Mouse (Mus musculus) embryonic facial prominence, embryonic 15.5 days (tissue): ENCODE results near the gene Hip1r. TPM values are rescaled to one million over a fixed set of nuclear protein-coding genes. Genes with fewer than 3 reads are reported as not detected.

Source experiments
- ATAC-seq: fragments of 200-750 bp; cut with Nextera tagmentation; 2 replicates; pipeline ENCODE4 v1.8.0; 2017; ENCODE audit warnings: low read depth, moderate TSS enrichment; ENCODE audit not compliant: insufficient number of reproducible peaks, low FRiP score, low TSS enrichment
- H3K27ac ChIP-seq: fragments of 300-500 bp; sonication (generic); replicated peaks from 2 replicates; pipeline ENCODE4 v1.5.1; 2015; ENCODE audit warnings: mild to moderate bottlenecking, inconsistent platforms
- H3K27me3 ChIP-seq: fragments of 300-500 bp; sonication (generic); 2 replicates; pipeline ENCODE4 v1.6.1; 2015; ENCODE audit warnings: inconsistent platforms
- H3K36me3 ChIP-seq: fragments of 300-500 bp; sonication (generic); 2 replicates; pipeline ENCODE4 v1.6.1; 2015; ENCODE audit warnings: mild to moderate bottlenecking, inconsistent platforms
- H3K4me1 ChIP-seq: fragments of 300-500 bp; sonication (generic); 2 replicates; pipeline ENCODE4 v1.6.1; 2015; ENCODE audit warnings: inconsistent platforms
- H3K4me2 ChIP-seq: fragments of 300-500 bp; sonication (generic); replicated peaks from 2 replicates; pipeline ENCODE4 v1.6.1; 2015; ENCODE audit warnings: mild to moderate bottlenecking, inconsistent platforms
- H3K4me3 ChIP-seq: fragments of 300-500 bp; sonication (generic); replicated peaks from 2 replicates; pipeline ENCODE4 v1.5.1; 2015; ENCODE audit warnings: mild to moderate bottlenecking, inconsistent platforms
- H3K9ac ChIP-seq: fragments of 300-500 bp; sonication (generic); 2 replicates; pipeline ENCODE4 v1.6.1; 2015; ENCODE audit warnings: inconsistent platforms
- H3K9me3 ChIP-seq: fragments of 300-500 bp; sonication (generic); replicated peaks from 2 replicates; pipeline ENCODE4 v1.6.1; 2016; ENCODE audit warnings: inconsistent platforms
- WGBS: fragments of 180-500 bp; shearing (Covaris S2); methylation state at CpG from one replicate; pipeline ENCODE4 v1.1.7; 2015; 5-methylcytosine and 5-hydroxymethylcytosine counted together
- polyA plus RNA-seq: library from polyadenylated mRNA; unstranded; fragments of >200 nt; fragmentation: Nextera tagmentation; extraction: Ambion mirVana; gene quantifications from 2 replicates; pipeline ENCODE4 v1.2.1, GENCODE M21; 2015

Gene Hip1r
- polyA plus RNA-seq, 1 experiment from 2014 or later, result 14.2 TPM

GRCm38 (mm10) chr5:124006082-124006873 lies 32.9 kb downstream of the Hip1r start:
- 80% methylated on average over 26 of the region's 26 CpGs for WGBS
- H3K36me3 ChIP-seq, result peaks cover 74% of the 10 kb centered on the region
- H3K4me1 ChIP-seq, result peaks cover 20% of the 10 kb centered on the region
- no peaks in the 10 kb centered on the region for H3K27me3 ChIP-seq
- H3K4me2 ChIP-seq, result no peak overlapping the region
- no peak overlapping the region; the same call in 1 of the 2 replicates for H3K27ac ChIP-seq
- ATAC-seq, result no peak
- H3K4me3 ChIP-seq, result no peak overlapping the region
- no peak overlapping the region for H3K9ac ChIP-seq
- H3K9me3 ChIP-seq, result no peaks in the 10 kb centered on the region

GRCm38 (mm10) chr5:124006891-124007491 lies 33.6 kb downstream of the Hip1r start:
- Histone ChIP-seq H3K9ac (no peak overlapping the region), H3K36me3 (peaks cover 70% of the 10 kb centered on the region), H3K4me3 (no peak overlapping the region), H3K4me1 (peaks cover 27% of the 10 kb centered on the region), H3K4me2 (no peak overlapping the region), H3K9me3 (no peaks in the 10 kb centered on the region), H3K27me3 (no peaks in the 10 kb centered on the region), H3K27ac (no peak overlapping the region)
- WGBS, result 86% methylated on average over 17 of the region's 17 CpGs
- no peak for ATAC-seq

- Histone ChIP-seq H3K36me3 (peaks cover 50% of the 10 kb centered on the region), H3K9ac (no peak overlapping the region)
- WGBS, result 92% methylated on average over 8 of the region's 8 CpGs
Measured at GRCm38 (mm10) chr5:124010077-124010476, 36.6 kb downstream of the Hip1r start.

GRCm38 (mm10) chr5:124010910-124011655 lies 37.7 kb downstream of the Hip1r start:
- H3K4me3 ChIP-seq, result peak overlapping the region; percentile 7; the same call in 1 of the 2 replicates
- H3K9me3 ChIP-seq, result no peaks in the 10 kb centered on the region
- H3K9ac ChIP-seq, result no peak overlapping the region
- H3K27me3 ChIP-seq, result no peaks in the 10 kb centered on the region
- H3K4me2 ChIP-seq, result peak overlapping the region; percentile 34; the same call in 1 of the 2 replicates
- WGBS, result 11% methylated on average over 19 of the region's 19 CpGs
- H3K36me3 ChIP-seq, result peaks cover 40% of the 10 kb centered on the region
- peak overlapping the region; percentile 83 for H3K27ac ChIP-seq
- ATAC-seq, result peak; percentile 67
- H3K4me1 ChIP-seq, result peaks cover 57% of the 10 kb centered on the region

More at GRCm38 (mm10) chr5:124010077-124010476, 36.6 kb downstream of the Hip1r start:
- Histone ChIP-seq H3K27ac (0 out of 2 replicates have a peak overlapping the region, but pooled peaks have one; percentile 83), H3K4me3 (no peak overlapping the region), H3K4me2 (no peak overlapping the region), H3K9me3 (no peaks in the 10 kb centered on the region), H3K27me3 (no peaks in the 10 kb centered on the region), H3K4me1 (peaks cover 52% of the 10 kb centered on the region)
- no peak for ATAC-seq

GRCm38 (mm10) chr5:124011927-124012326 lies 38.5 kb downstream of the Hip1r start:
- peak overlapping the region; percentile 83 for H3K27ac ChIP-seq
- H3K9ac ChIP-seq, result no peak overlapping the region
- H3K36me3 ChIP-seq, result peaks cover 32% of the 10 kb centered on the region
- no peaks in the 10 kb centered on the region for H3K27me3 ChIP-seq
- H3K4me2 ChIP-seq, result 0 out of 2 replicates have a peak overlapping the region, but pooled peaks have one; percentile 34
- ATAC-seq, result no peak
- no peaks in the 10 kb centered on the region for H3K9me3 ChIP-seq
- no peak overlapping the region for H3K4me3 ChIP-seq
- WGBS, result 22% methylated on average over 8 of the region's 8 CpGs
- H3K4me1 ChIP-seq, result peaks cover 63% of the 10 kb centered on the region

GRCm38 (mm10) chr5:124012885-124013284 lies 39.5 kb downstream of the Hip1r start:
- ATAC-seq, result no peak
- no peak overlapping the region for H3K4me2 ChIP-seq
- H3K9ac ChIP-seq, result no peak overlapping the region
- H3K27me3 ChIP-seq, result no peaks in the 10 kb centered on the region
- 79% methylated on average over 10 of the region's 10 CpGs for WGBS
- no peak overlapping the region for H3K27ac ChIP-seq
- H3K4me1 ChIP-seq, result peaks cover 69% of the 10 kb centered on the region
- no peaks in the 10 kb centered on the region for H3K9me3 ChIP-seq
- H3K36me3 ChIP-seq, result peaks cover 22% of the 10 kb centered on the region
- no peak overlapping the region for H3K4me3 ChIP-seq

GRCm38 (mm10) chr5:124013747-124014146 lies 40.3 kb downstream of the Hip1r start:
- peaks cover 73% of the 10 kb centered on the region for H3K4me1 ChIP-seq
- no peak overlapping the region for H3K27ac ChIP-seq

GRCm38 (mm10) chr5:124014180-124014579 lies 40.8 kb downstream of the Hip1r start:
- H3K27me3 ChIP-seq, result no peaks in the 10 kb centered on the region
- no peak overlapping the region for H3K4me2 ChIP-seq
- 0 out of 2 replicates have a peak overlapping the region, but pooled peaks have one; percentile 63 for H3K27ac ChIP-seq
- peaks cover 10% of the 10 kb centered on the region; the same call in 1 of the 2 replicates for H3K36me3 ChIP-seq
- no peak for ATAC-seq
- H3K4me1 ChIP-seq, result peaks cover 77% of the 10 kb centered on the region
- H3K4me3 ChIP-seq, result no peak overlapping the region
- WGBS, result 61% methylated on average over 3 of the region's 3 CpGs
- H3K9ac ChIP-seq, result no peak overlapping the region
- H3K9me3 ChIP-seq, result no peaks in the 10 kb centered on the region

More at GRCm38 (mm10) chr5:124013747-124014146, 40.3 kb downstream of the Hip1r start:
- 62% methylated on average over 16 of the region's 16 CpGs for WGBS
- Histone ChIP-seq H3K9me3 (no peaks in the 10 kb centered on the region), H3K9ac (no peak overlapping the region), H3K4me2 (no peak overlapping the region), H3K36me3 (peaks cover 13% of the 10 kb centered on the region), H3K27me3 (no peaks in the 10 kb centered on the region), H3K4me3 (no peak overlapping the region)
- ATAC-seq, result no peak

GRCm38 (mm10) chr5:124014791-124015251 lies 41.4 kb downstream of the Hip1r start:
- WGBS, result 26% methylated on average over 11 of the region's 11 CpGs
- H3K27ac ChIP-seq, result peak overlapping the region; percentile 63
- no peaks in the 10 kb centered on the region for H3K9me3 ChIP-seq
- no peak overlapping the region for H3K4me2 ChIP-seq
- no peak overlapping the region for H3K9ac ChIP-seq
- H3K4me3 ChIP-seq, result no peak overlapping the region
- H3K27me3 ChIP-seq, result no peaks in the 10 kb centered on the region
- no peak for ATAC-seq
- H3K36me3 ChIP-seq, result peaks cover 6% of the 10 kb centered on the region; the same call in 1 of the 2 replicates
- H3K4me1 ChIP-seq, result peaks cover 80% of the 10 kb centered on the region

GRCm38 (mm10) chr5:124015727-124016126 lies 42.3 kb downstream of the Hip1r start:
- WGBS, result 79% methylated on average over 2 of the region's 2 CpGs
- Histone ChIP-seq H3K9ac (no peak overlapping the region), H3K4me1 (peaks cover 75% of the 10 kb centered on the region), H3K4me2 (no peak overlapping the region), H3K27ac (no peak overlapping the region), H3K36me3 (no peaks in the 10 kb centered on the region), H3K9me3 (no peaks in the 10 kb centered on the region), H3K27me3 (no peaks in the 10 kb centered on the region), H3K4me3 (no peak overlapping the region)
- ATAC-seq, result no peak
